Mouse (Mus musculus) layer of hippocampus, postnatal 25 days (tissue): ENCODE data around the gene Ptgds. TPM values are rescaled to one million over a fixed set of nuclear protein-coding genes. Genes with fewer than 3 reads are reported as not detected.

ENCODE experiments used
- DNase-seq, 2 experiments: peaks; one replicate each; pipeline ENCODE4 v3.0.0; 2022; ENCODE audit warnings: mixed read lengths in 2 of 2, low spot score in 1 of 2; ENCODE audit errors: extremely low spot score in 1 of 2
- total RNA-seq, 2 experiments: library from RNA; stranded (reverse); gene quantifications; 2 replicates each; pipeline ENCODE4 v1.2.3; 2021

The Ptgds gene
- total RNA-seq, result 100 to 1,000 TPM; 329 to 404 TPM

- no peak for DNase-seq
Measured at GRCm38 (mm10) chr2:25469969-25470368, at the start of gene Ptgds. Ptgds (minus strand) TSS chr2:25470046.

GRCm38 (mm10) chr2:25509912-25510311, 40.1 kb upstream of the Ptgds start:
- no peak for DNase-seq

- no peak for DNase-seq
Measured at GRCm38 (mm10) chr2:25506964-25507363, 37.1 kb upstream of the Ptgds start.

GRCm38 (mm10) chr2:25505860-25506259, 36.0 kb upstream of the Ptgds start:
- no peak for DNase-seq

GRCm38 (mm10) chr2:25505000-25505399, 35.2 kb upstream of the Ptgds start:
- no peak for DNase-seq

- no peak for DNase-seq
Measured at GRCm38 (mm10) chr2:25504538-25504937, 34.7 kb upstream of the Ptgds start.

- DNase-seq, result no peak
Measured at GRCm38 (mm10) chr2:25502726-25503125, 32.9 kb upstream of the Ptgds start.

- no peak for DNase-seq
Measured at GRCm38 (mm10) chr2:25501593-25502486, 32.0 kb upstream of the Ptgds start, which contains the start of gene C8g. C8g (minus strand) TSS chr2:25501719.

GRCm38 (mm10) chr2:25500576-25501405, 30.9 kb upstream of the Ptgds start, which contains the start of gene Fbxw5:
Fbxw5 (plus strand) TSS chr2:25500750.
- DNase-seq, result peak; percentile 70 to 82

GRCm38 (mm10) chr2:25500071-25500575, 30.3 kb upstream of the Ptgds start:
- DNase-seq, result no peak

- no peak for DNase-seq
Measured at GRCm38 (mm10) chr2:25498622-25499478, 29.0 kb upstream of the Ptgds start.

- DNase-seq, result no peak
Measured at GRCm38 (mm10) chr2:25497846-25498575, 28.2 kb upstream of the Ptgds start.

GRCm38 (mm10) chr2:25496462-25496861, 26.6 kb upstream of the Ptgds start:
- DNase-seq, result no peak

- DNase-seq, result no peak
Measured at GRCm38 (mm10) chr2:25493476-25493961, 23.7 kb upstream of the Ptgds start, which contains the start of gene Lcn12. Lcn12 (minus strand) TSS chr2:25493911.

- no peak for DNase-seq
Measured at GRCm38 (mm10) chr2:25492988-25493387, 23.1 kb upstream of the Ptgds start.

- DNase-seq, result no peak
Measured at GRCm38 (mm10) chr2:25488671-25489068, 18.8 kb upstream of the Ptgds start.

- DNase-seq, result no peak
Measured at GRCm38 (mm10) chr2:25487965-25488670, 18.3 kb upstream of the Ptgds start.

- no peak for DNase-seq
Measured at GRCm38 (mm10) chr2:25484901-25485647, 15.2 kb upstream of the Ptgds start.
